Mouse (Mus musculus) heart, adult 9 months (tissue): Measurements from ENCODE around the gene Zfp120.
"Not testable (repeated sequence)": the region's sequence is repeated elsewhere in the genome, so short reads cannot be mapped to it uniquely, and the experiment has no call there.

Experiments
- DNase-seq, 2 experiments: peaks; one replicate each; pipeline ENCODE4 v3.0.0; 2022; ENCODE audit warnings: low spot score in 2 of 2

The Zfp120 gene

GRCm38 (mm10) chr2:150136435-150136897 lies at the start of gene Zfp120:
Zfp120 (minus strand) TSS chr2:150136708.
- peak; percentile 91 to 93 for DNase-seq

GRCm38 (mm10) chr2:150181570-150181999 lies 45.1 kb upstream of the Zfp120 start, which contains the start of gene Gm14139:
Gm14139 (plus strand) TSS chr2:150181755.
- DNase-seq: not testable (repeated sequence)

GRCm38 (mm10) chr2:150181046-150181445 lies 44.5 kb upstream of the Zfp120 start:
- not testable (repeated sequence) for DNase-seq

- DNase-seq: not testable (repeated sequence)
These were observed 43.1 kb upstream of the Zfp120 start, which contains the start of gene Gm10770 for GRCm38 (mm10) chr2:150179579-150179978. Gm10770 (minus strand) TSS chr2:150179679.

GRCm38 (mm10) chr2:150173833-150174232 lies 37.3 kb upstream of the Zfp120 start:
- DNase-seq: no peak

GRCm38 (mm10) chr2:150166703-150167102 lies 30.2 kb upstream of the Zfp120 start:
- DNase-seq: no peak

GRCm38 (mm10) chr2:150132773-150133172 lies 3.7 kb downstream of the Zfp120 start:
- no peak for DNase-seq

- not testable (repeated sequence) for DNase-seq
These were observed 4.5 kb downstream of the Zfp120 start for GRCm38 (mm10) chr2:150132002-150132401.

- DNase-seq: no peak
These were observed 25.1 kb downstream of the Zfp120 start for GRCm38 (mm10) chr2:150111247-150111912.

- DNase-seq: not testable (repeated sequence)
These were observed 36.9 kb downstream of the Zfp120 start for GRCm38 (mm10) chr2:150099618-150100017.
